Comparison of ENCODE assay signal across 20 mouse cellular contexts in genomic region chr6:99412598-99412997, GRCm38 (mm10).
"Had no signal": no experiment of that assay in that cellular context is flagged by ENCODE, and none has a peak within 500 bp of the region (broad histone marks: within the 10 kb centered on the region; RNA-seq: fewer than 3 reads in every experiment).

No protein-coding gene starts in this region.

- ATAC-seq: midbrain, embryonic 16.5 days had no signal

- H3K4me2 ChIP-seq: lung, embryonic 14.5 days; midbrain, embryonic 12.5 days; neural tube, embryonic 13.5 days; neural tube, embryonic 15.5 days had no signal

- H3K9me3 ChIP-seq: midbrain, embryonic 10.5 days; midbrain, embryonic 12.5 days; neural tube, embryonic 13.5 days; neural tube, embryonic 15.5 days had no signal

- H3K27ac ChIP-seq: liver, embryonic 14.5 days; midbrain, embryonic 10.5 days; midbrain, embryonic 12.5 days; neural tube, embryonic 13.5 days; neural tube, embryonic 15.5 days had no signal

- H3K36me3 ChIP-seq: midbrain, embryonic 10.5 days; midbrain, embryonic 12.5 days; neural tube, embryonic 13.5 days; neural tube, embryonic 15.5 days had no signal

- H3K4me3 ChIP-seq: midbrain, embryonic 10.5 days; midbrain, embryonic 12.5 days; myocyte; neural tube, embryonic 13.5 days; neural tube, embryonic 15.5 days had no signal

- H3K9ac ChIP-seq: liver, embryonic 14.5 days; lung, embryonic 14.5 days; midbrain, embryonic 12.5 days; neural tube, embryonic 13.5 days; neural tube, embryonic 15.5 days had no signal

- DNase-seq: lung, adult 18-20 months; lung, embryonic 14.5 days; lung, postnatal 10 days; lung, postnatal 4 days; midbrain, embryonic 14.5 days; retina, postnatal 1 day; right cerebral cortex, adult 18-20 months; right cerebral cortex, postnatal 25 days; right cerebral cortex, postnatal 4 days; spleen, adult 18-20 months; thymus, adult 18-20 months; thymus, postnatal 14 days; thymus, postnatal 36 days had no signal

- H3K4me1 ChIP-seq: neural tube, embryonic 13.5 days; neural tube, embryonic 15.5 days had no signal

- H3K27me3 ChIP-seq: midbrain, embryonic 12.5 days; neural tube, embryonic 13.5 days; neural tube, embryonic 15.5 days had no signal
